Mouse (Mus musculus): ENCODE measurements at regions not wholly inside any gene's neighbourhood (a gene's known extent, or its start where the extent isn't known, plus 50 kb on each side); places are given as distances from the start of the nearest gene placed in this dataset.

DNA sequence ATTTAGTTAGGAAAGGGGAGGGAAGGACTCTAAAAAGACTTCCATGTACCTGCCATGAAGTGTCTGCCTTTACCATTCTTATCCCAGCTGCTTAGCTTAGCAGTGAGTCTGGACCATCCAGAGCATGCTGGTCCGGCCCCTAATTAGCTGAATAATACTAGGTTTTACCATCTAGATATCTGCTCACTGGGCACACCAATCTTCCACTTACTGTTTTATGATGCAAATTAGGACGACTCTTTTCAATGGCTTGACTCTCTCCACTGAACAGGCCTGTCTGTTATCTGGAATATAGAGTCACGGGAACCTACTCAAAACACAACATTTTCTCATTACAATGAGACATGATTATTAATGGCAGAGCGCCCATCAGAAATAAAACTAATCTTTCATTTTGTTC lies 55.7 kb downstream of the Gm19935 start:
- TF ChIP-seq CTCF (IDR thresholded peaks at IDR 0.05) (no peak), EP300 (IDR thresholded peaks at IDR 0.05) (no peak)

Data from lung, postnatal 0 days (tissue).